Mouse (Mus musculus): ENCODE data around the gene Mrpl52.

Gene Mrpl52

GRCm38 (mm10) chr14:54463108-54463958 lies 36.6 kb downstream of the Mrpl52 start:
- ATAC-seq (ENCODE audit: insufficient number of reproducible peaks, low FRiP score, low TSS enrichment): 0 out of 2 replicates have a peak, but pooled peaks have one; percentile 4

GRCm38 (mm10) chr14:54463959-54464292 lies 37.2 kb downstream of the Mrpl52 start, which contains the start of gene Lrp10:
Lrp10 (plus strand) TSS chr14:54464137.
- peak; percentile 82 for ATAC-seq (ENCODE audit: insufficient number of reproducible peaks, low FRiP score, low TSS enrichment)

GRCm38 (mm10) chr14:54464293-54465005 lies 37.7 kb downstream of the Mrpl52 start:
- peak; percentile 57 for ATAC-seq (ENCODE audit: insufficient number of reproducible peaks, low FRiP score, low TSS enrichment)

- ATAC-seq (ENCODE audit: insufficient number of reproducible peaks, low FRiP score, low TSS enrichment): no peak
Measured at GRCm38 (mm10) chr14:54471467-54471866, 44.8 kb downstream of the Mrpl52 start.

GRCm38 (mm10) chr14:54472671-54473070 lies 46.0 kb downstream of the Mrpl52 start:
- no peak for ATAC-seq (ENCODE audit: insufficient number of reproducible peaks, low FRiP score, low TSS enrichment)

- no peak for ATAC-seq (ENCODE audit: insufficient number of reproducible peaks, low FRiP score, low TSS enrichment)
Measured at GRCm38 (mm10) chr14:54474744-54475143, 48.0 kb downstream of the Mrpl52 start.

- peak; percentile 86 for ATAC-seq (ENCODE audit: insufficient number of reproducible peaks, low FRiP score, low TSS enrichment)
Measured at GRCm38 (mm10) chr14:54475941-54476844, 49.5 kb downstream of the Mrpl52 start, which contains the start of gene Rem2. Rem2 (plus strand) TSS chr14:54476100.

- ATAC-seq (ENCODE audit: insufficient number of reproducible peaks, low FRiP score, low TSS enrichment): no peak
Measured at GRCm38 (mm10) chr14:54477172-54477909, 50.6 kb downstream of the Mrpl52 start.

Measured in cerebellum, adult (tissue).